Mouse (Mus musculus): Measurements from ENCODE around the gene Gm49387.
A peak's percentile ranks its signal among the peaks of the same experiment; 100 is the strongest.

Gm49387 gene

GRCm38 (mm10) chr14:31575866-31576265, 64.8 kb downstream of the Gm49387 start:
- no peak for DNase-seq (ENCODE audit: low read depth)

DNA sequence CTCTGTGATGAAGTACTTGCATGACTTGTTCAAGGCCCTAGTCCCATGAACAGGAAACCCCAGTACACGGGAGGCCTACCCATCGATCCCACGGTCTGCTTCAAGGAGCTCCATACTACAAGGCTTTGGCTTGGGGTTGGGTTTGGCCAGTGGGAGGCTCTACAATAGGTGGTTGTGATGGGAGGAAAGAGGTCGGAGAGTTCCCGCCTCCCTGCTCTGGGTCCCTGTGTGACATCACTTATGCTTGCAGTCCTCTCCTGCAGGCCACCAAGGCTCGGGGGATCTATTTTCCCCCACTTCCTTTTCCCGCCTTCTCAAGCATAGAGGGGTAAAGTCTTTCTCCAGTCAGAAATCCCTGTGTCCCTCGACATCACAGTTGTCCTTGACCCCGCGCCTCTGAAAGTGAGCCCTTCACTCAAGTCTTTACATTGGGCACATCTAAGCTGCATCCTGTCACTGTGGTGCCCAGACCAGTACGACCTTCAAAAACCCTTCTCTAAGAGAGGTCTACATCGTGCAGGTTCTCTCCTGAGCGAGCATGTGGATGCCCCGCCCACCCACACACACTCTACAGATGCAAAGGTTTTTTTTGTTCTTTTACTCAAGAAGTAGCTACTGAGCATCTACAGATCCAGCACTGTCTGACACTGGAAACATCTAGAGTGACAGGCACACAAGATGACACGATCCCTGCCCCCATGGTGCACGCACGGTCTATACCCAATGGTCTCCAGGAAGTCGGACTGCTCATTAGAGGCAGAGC, 65.6 kb downstream of the Gm49387 start:
- no peak for DNase-seq (ENCODE audit: low read depth)

GRCm38 (mm10) chr14:31572561-31573175, 68.0 kb downstream of the Gm49387 start:
- no peak for DNase-seq (ENCODE audit: low read depth)

GRCm38 (mm10) chr14:31571419-31571818, 69.3 kb downstream of the Gm49387 start:
- DNase-seq (ENCODE audit: low read depth) = no peak

- DNase-seq (ENCODE audit: low read depth) = no peak
Measured at GRCm38 (mm10) chr14:31570131-31570951, 70.3 kb downstream of the Gm49387 start.

DNA sequence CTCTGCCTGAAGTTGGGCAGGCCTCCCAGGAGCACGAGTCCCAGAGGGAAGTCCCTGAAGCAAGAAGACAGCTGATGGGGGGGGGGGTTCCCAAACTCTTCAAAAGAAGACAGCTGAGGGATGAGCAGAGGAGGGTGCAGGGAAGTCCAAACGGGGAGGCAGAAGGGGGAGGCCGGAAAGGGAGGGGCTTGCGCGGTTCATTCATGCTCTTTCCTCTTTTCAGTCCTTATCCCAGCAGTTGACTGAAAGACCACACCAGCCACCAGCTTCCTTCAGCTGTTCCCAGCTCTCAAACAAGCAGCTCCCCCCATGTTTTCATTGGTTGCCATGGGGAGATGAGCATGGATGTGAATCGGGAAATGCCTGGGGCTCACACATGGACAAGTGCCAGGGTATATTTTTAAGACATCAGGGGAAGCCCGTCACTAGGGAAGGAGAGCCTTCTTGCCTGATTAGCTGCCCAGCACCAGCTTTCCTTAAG, 71.5 kb downstream of the Gm49387 start:
- peak; percentile 33 for DNase-seq (ENCODE audit: low read depth)

DNA sequence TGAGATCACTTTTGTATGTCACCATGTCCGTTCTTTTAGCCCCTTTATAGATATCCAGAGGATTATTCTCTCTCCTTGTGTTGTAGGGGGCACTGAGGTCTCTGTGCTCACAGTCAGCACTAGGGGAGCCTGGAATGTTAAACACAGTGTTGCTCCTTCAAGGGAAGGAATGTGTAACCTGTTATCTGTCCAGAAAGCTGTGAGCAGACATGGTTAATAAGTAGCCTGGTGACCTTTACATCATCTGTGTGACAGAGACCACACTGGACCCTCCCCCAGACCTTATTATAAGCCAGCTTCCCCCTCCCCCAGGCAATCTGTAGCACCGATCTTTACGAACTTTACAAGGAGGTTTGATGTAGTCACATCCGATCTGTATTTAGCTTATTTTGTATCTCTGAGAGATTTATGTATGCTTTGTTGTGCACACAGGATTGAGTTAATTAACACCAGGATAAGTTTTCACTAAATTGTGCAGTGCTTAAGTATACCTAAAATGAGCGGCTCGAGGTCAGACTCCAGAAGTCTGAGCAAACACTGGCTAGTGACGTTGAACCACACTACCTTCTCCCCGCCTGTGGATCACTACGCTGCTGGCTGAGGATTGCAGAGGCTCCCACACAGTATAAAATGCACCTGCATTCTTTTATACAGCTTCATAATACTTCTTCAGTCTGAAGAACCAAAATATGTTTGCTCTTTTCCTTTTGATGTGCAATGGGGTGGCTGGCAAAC, 75.0 kb downstream of the Gm49387 start:
- DNase-seq (ENCODE audit: low read depth) = no peak

GRCm38 (mm10) chr14:31564452-31565179, 76.1 kb downstream of the Gm49387 start:
- peak; percentile 46 for DNase-seq (ENCODE audit: low read depth)

- DNase-seq (ENCODE audit: low read depth) = no peak
Measured at GRCm38 (mm10) chr14:31560886-31561285, 79.8 kb downstream of the Gm49387 start.

GRCm38 (mm10) chr14:31559216-31559615, 81.5 kb downstream of the Gm49387 start:
- no peak for DNase-seq (ENCODE audit: low read depth)

GRCm38 (mm10) chr14:31557784-31558183, 82.9 kb downstream of the Gm49387 start:
- no peak for DNase-seq (ENCODE audit: low read depth)

DNA sequence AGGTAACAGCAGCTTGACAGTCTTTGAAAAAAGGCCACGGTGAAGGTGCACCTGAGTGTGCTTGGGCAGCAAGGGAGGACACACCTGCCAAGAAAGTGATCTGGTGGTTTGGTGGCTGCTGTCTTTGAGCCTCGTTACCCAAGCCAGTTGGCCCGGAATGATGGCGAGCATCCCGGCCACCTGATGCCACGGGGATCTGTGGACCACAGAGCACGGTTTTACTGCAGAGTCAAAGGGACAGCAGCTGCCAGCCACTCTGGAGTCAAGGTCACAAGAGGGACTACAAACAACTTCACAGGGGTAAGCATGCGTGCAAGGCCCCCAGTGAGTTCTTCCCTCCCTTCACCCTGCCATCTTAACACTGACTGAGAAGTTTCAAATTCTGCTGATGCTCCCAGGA, 83.4 kb downstream of the Gm49387 start:
- no peak for DNase-seq (ENCODE audit: low read depth)

- no peak for DNase-seq (ENCODE audit: low read depth)
Measured at GRCm38 (mm10) chr14:31556526-31557260, 84.0 kb downstream of the Gm49387 start.

DNA sequence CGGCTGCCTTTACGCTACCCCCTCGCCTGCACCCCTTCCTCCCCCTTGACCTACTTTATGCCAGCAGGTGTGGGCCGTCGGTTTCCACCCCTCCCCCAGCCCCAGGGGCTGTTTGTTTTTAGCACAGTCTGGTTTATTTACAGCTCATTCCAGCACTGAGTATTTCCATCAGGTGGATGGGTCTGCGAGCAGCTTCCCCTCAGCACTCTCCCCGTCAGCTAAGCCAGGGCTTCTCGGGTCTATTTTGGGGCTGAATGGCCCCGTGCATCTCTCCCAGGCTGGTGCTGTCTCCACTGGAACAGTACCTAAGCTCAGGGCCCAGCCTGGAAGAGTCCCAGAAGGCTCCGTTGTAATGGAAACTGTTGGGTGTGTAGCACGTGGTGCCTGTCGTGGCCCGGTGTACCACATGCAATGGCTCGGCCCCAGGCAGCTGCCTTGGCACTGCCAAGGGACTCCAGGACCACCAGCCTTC, 84.7 kb downstream of the Gm49387 start:
- DNase-seq (ENCODE audit: low read depth) = no peak

DNA sequence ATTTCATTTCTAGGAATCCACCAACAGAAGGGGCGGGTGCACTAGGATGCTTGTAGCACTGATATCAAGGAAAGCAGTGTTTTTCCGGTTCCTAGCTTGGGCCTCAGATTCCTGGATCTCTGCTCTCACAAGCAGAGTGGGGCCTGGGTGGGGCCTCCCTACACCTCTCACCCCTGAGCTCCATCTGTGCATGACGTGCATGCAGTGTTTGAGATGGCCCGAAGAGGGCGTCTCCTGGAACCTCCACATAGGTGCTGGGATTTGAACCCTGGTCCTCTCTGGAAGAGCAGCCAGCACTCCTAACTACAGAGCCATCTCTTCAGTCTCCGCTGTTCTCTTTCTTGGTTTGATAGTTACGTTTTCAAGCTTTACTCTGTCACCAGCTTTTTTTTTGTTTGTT, 85.7 kb downstream of the Gm49387 start:
- no peak for DNase-seq (ENCODE audit: low read depth)

GRCm38 (mm10) chr14:31543885-31544442, 96.7 kb downstream of the Gm49387 start:
- no peak for DNase-seq (ENCODE audit: low read depth)

GRCm38 (mm10) chr14:31537298-31537697, 103.4 kb downstream of the Gm49387 start:
- no peak for DNase-seq (ENCODE audit: low read depth)

DNA sequence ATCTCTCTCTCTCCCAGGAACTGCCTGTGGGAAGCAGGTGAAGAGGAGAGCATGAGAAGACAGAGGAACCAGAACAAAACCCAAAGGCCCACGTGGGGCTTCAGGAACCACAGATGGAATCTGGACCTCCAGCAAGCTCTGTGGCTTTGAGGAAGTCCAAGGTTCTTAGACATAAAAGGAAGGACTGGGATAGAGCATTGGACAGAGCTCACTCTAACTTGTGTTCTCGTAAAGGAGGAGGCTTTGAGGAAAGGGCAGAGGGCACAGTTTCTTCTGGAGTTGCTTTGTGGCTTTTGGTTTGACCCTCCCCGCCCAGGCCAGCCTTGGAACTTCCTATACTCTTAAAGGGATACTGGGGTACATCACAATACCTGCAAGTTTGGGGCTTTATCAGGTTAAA, 108.0 kb downstream of the Gm49387 start:
- no peak for DNase-seq (ENCODE audit: low read depth)

DNA sequence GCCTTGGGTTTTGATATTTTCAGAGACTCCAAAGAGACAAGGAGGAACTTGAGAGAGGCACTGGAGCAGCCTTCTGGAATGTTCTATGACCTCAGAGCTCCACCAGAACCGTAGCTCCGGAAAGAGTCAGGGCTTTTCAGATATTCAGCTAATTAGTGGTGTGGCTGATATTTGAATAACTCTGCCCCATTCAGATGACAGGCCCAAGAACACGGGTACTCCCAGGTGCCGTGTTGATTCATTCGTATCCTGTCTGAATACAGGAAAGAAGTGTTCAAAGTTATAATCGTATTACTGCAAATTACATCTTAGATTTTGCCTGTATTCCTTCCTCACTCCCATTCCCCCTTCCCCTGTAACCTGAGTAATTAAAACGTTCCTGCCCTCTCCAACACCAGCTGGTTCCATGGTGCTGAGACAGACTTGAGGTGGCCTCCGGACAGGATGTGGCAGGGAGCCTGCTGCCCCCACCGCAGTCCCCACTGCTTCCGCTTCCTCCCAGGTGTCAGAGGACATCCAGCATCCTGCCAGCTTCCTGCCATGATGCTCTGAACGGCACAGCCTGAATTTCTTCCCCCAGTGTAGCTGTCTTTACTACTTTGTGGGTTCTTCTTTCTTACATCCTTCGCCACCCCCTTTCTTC, 109.1 kb downstream of the Gm49387 start:
- no peak for DNase-seq (ENCODE audit: low read depth)

DNA sequence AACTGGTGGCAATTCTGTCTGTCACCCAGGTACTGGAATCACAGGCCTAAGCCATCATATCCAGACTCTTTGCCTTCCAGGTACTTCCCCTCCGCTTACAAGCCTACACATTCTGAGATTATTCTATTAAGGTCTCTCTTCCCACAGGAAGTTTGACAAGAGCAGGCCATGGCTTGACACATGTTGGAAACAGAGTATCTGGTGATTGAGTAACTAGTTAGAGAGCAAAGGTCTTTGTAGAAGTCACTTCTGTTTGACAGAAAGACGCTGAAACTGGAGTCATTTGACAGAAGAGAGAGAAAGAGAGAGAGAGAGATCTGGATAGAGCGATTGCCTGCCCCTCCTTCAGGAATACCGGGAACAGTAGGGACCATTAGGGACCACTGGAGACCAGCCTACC, 109.8 kb downstream of the Gm49387 start:
- no peak for DNase-seq (ENCODE audit: low read depth)
